Mouse (Mus musculus) heart, embryonic 11.5 days (tissue): ENCODE measurements at regions not wholly inside any gene's neighbourhood (a gene's known extent, or its start where the extent isn't known, plus 50 kb on each side); places are given as distances from the start of the nearest gene placed in this dataset.

ENCODE experiments used
- ATAC-seq: fragments of 200-750 bp; cut with Nextera tagmentation; replicated peaks from 2 replicates; pipeline ENCODE4 v1.8.0; 2017; ENCODE audit warnings: moderate library complexity; ENCODE audit not compliant: insufficient number of reproducible peaks, low FRiP score, low TSS enrichment
- H3K27ac ChIP-seq: fragments of 300-500 bp; sonication (generic); 2 replicates; pipeline ENCODE4 v1.5.1; 2014; ENCODE audit warnings: mild to moderate bottlenecking, low read depth, low read length
- H3K27me3 ChIP-seq: fragments of 300-500 bp; sonication (generic); 2 replicates; pipeline ENCODE4 v1.6.1; 2014; ENCODE audit warnings: mild to moderate bottlenecking, low read length, mixed read lengths; ENCODE audit not compliant: control insufficient read depth, insufficient read depth
- H3K36me3 ChIP-seq: fragments of 300-500 bp; sonication (generic); 2 replicates; pipeline ENCODE4 v1.6.1; 2014; ENCODE audit warnings: mild to moderate bottlenecking, low read length, moderate library complexity, mixed read lengths; ENCODE audit not compliant: control insufficient read depth, insufficient read depth
- H3K4me1 ChIP-seq: fragments of 300-500 bp; sonication (generic); 2 replicates; pipeline ENCODE4 v1.6.1; 2014; ENCODE audit warnings: low read length; ENCODE audit not compliant: control insufficient read depth, insufficient read depth
- H3K4me2 ChIP-seq: fragments of 300-500 bp; sonication (generic); 2 replicates; pipeline ENCODE4 v1.6.1; 2014; ENCODE audit warnings: mild to moderate bottlenecking, moderate library complexity
- H3K4me3 ChIP-seq: fragments of 300-500 bp; sonication (generic); 2 replicates; pipeline ENCODE4 v1.5.1; 2014; ENCODE audit warnings: low read depth, low read length
- H3K9ac ChIP-seq: fragments of 300-500 bp; sonication (generic); 2 replicates; pipeline ENCODE4 v1.6.1; 2014; ENCODE audit warnings: mild to moderate bottlenecking, low read depth, low read length, moderate library complexity
- H3K9me3 ChIP-seq: fragments of 300-500 bp; sonication (generic); replicated peaks from 2 replicates; pipeline ENCODE4 v1.6.1; 2016; ENCODE audit warnings: low read length; ENCODE audit not compliant: control insufficient read depth
- WGBS: fragments of 180-500 bp; shearing (Covaris S2); extraction: QIAGEN DNeasy Blood & Tissue Kit; methylation state at CpG from one replicate; pipeline ENCODE4 v1.1.7; 2014; ENCODE audit not compliant: insufficient replicate concordance; 5-methylcytosine and 5-hydroxymethylcytosine counted together

DNA sequence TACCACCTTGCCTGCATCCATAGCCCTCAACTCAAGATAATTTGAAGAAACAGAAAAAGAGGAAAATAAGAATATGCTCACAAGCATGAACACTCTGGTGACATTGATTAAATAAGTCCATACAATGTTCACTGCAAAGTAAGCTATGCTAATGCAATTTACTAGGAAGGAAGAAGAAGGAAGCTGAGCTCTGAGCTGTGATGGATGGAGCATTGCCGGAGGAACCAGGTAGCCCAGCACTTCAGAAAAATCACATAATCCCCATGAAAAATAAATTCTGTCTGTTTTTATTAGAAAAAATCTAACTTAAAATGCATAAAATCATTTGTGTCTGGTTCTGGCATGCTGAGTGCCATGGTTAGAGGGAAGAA is 105.4 kb upstream of the Adgrl4 start:
- Histone ChIP-seq H3K4me3 (no peak overlapping the region), H3K27ac (no peak overlapping the region), H3K27me3 (no peaks in the 10 kb centered on the region), H3K36me3 (no peaks in the 10 kb centered on the region), H3K9ac (no peak overlapping the region), H3K9me3 (no peaks in the 10 kb centered on the region), H3K4me2 (no peak overlapping the region), H3K4me1 (peaks cover 3% of the 10 kb centered on the region; the same call in 1 of the 2 replicates)
- no peak for ATAC-seq
- WGBS: 87% methylated on average over 1 of the region's 1 CpGs

DNA sequence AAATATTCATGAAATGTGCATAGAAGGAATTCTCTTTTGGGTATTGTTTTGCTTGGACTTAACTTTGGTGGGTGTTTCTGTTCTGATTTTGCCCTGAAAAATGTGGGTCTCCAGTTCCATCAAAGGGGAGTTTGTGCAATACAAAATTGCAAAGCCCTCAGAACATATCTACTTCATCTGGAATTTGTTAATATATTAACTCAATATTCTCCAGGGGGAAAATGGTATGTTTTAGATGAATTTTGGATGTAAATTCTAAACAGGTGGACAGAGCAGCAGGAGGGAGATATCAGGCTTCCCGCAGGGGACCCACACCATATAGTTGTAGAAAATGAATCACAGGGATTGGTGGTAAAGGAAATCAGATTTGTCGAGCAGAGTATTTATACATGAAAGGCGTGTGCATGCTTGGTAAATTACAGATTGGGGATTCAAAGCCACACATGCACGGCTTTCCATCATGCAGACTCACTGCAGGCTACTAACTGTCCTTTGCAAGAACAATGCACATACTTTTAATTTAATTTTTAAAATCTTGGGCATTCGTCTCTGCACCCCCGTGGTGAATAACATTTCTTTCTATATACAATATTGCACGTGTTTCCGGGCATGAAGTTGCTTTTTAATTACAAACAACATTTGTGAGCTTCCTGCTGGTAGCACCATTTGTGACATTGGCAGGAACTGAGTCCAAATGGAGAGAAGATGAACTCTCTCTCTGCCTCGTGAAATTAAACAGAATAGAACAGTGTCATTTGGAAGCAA is 104.8 kb upstream of the Adgrl4 start:
- 79% methylated on average over 9 of the region's 9 CpGs for WGBS
- Histone ChIP-seq H3K27ac (no peak overlapping the region), H3K36me3 (no peaks in the 10 kb centered on the region), H3K4me2 (no peak overlapping the region), H3K4me1 (peaks cover 3% of the 10 kb centered on the region; the same call in 1 of the 2 replicates), H3K27me3 (no peaks in the 10 kb centered on the region), H3K4me3 (no peak overlapping the region), H3K9ac (no peak overlapping the region), H3K9me3 (no peaks in the 10 kb centered on the region)
- ATAC-seq: no peak

DNA sequence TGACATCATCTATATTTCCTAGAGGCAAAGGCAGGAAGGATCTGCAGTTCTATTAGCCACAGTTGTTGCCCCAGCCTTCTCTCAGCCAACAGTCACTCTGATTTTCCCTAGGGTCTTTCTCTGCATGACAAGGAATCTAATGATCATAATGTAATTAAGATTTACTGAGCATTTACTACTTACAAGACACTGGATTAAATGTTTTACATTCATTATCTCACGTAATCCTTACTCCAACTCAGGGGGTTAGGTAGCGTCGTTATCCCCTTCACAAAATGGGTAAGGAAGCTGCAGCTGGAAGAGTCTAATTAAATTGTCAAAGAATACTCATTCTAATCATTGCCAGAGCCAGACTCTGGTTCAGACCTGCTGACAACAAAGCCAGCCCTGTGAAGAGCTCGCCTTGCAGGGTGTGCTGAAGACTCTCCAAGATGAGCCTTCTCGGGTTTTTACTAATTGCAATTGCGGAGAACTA is 103.8 kb upstream of the Adgrl4 start:
- H3K4me2 ChIP-seq: no peak overlapping the region
- H3K4me1 ChIP-seq: peaks cover 3% of the 10 kb centered on the region; the same call in 1 of the 2 replicates
- WGBS: 60% methylated on average over 6 of the region's 6 CpGs
- no peaks in the 10 kb centered on the region for H3K9me3 ChIP-seq
- no peak overlapping the region for H3K4me3 ChIP-seq
- H3K36me3 ChIP-seq: no peaks in the 10 kb centered on the region
- no peaks in the 10 kb centered on the region for H3K27me3 ChIP-seq
- no peak overlapping the region for H3K9ac ChIP-seq
- H3K27ac ChIP-seq: no peak overlapping the region
- no peak for ATAC-seq

DNA sequence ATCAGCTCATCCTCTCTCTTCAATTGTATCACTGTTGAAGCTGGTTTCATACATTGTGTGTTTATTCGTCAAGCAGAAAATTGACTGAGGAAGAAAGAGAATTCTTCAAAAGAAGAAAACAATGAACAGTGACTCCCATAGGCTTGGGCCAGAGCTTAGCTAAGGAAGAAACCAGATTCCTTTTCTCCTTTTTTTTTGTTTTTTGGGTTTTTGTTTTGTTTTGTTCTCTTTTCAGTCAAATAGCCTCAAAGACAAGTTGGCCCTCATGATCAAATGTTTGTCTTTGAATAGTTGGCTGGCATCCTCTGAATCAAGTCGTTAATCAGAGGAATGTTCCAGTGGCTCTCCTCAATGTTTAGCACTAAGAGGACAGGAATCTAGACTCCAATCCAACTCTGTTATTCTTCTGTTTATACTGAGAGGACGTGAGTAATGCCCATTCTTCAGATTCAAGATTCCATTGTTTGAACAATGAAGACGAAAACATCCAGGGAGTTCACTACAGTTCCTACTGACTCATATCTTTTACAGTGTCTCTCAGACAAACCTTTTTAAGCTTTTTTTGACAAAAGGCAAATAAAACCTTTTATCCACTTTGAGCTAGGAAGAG is 86.1 kb upstream of the Adgrl4 start:
- WGBS: 58% methylated on average over 4 of the region's 4 CpGs
- no peaks in the 10 kb centered on the region for H3K27me3 ChIP-seq
- H3K36me3 ChIP-seq: no peaks in the 10 kb centered on the region
- H3K27ac ChIP-seq: no peak overlapping the region
- no peak overlapping the region for H3K4me3 ChIP-seq
- no peak overlapping the region for H3K9ac ChIP-seq
- H3K9me3 ChIP-seq: no peaks in the 10 kb centered on the region
- H3K4me1 ChIP-seq: no peaks in the 10 kb centered on the region
- no peak overlapping the region for H3K4me2 ChIP-seq
- ATAC-seq: no peak

DNA sequence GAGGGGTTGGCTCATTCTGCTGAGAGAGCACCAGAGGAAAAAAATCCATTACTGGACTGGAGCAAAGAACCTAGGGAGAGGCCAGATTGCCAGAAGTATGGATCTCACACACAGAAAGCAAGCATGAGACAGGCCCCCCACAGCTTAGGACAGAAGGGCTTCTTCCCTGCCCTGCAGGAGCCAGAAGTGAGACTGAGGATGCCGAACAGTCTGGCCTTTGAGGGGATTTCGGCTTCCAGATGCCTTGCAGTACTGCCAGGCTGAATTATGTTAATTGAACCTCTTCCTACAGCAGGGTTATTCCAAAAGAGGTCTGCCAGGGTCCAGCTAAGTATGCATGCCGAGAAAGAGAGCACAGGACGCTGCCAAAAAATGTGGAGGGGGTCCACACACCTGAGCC is 71.4 kb upstream of the Adgrl4 start:
- Histone ChIP-seq H3K36me3 (no peaks in the 10 kb centered on the region), H3K9ac (no peak overlapping the region), H3K27me3 (no peaks in the 10 kb centered on the region), H3K4me1 (no peaks in the 10 kb centered on the region), H3K9me3 (no peaks in the 10 kb centered on the region), H3K4me3 (no peak overlapping the region), H3K4me2 (no peak overlapping the region), H3K27ac (no peak overlapping the region)
- ATAC-seq: no peak
- WGBS: 81% methylated on average over 4 of the region's 4 CpGs

DNA sequence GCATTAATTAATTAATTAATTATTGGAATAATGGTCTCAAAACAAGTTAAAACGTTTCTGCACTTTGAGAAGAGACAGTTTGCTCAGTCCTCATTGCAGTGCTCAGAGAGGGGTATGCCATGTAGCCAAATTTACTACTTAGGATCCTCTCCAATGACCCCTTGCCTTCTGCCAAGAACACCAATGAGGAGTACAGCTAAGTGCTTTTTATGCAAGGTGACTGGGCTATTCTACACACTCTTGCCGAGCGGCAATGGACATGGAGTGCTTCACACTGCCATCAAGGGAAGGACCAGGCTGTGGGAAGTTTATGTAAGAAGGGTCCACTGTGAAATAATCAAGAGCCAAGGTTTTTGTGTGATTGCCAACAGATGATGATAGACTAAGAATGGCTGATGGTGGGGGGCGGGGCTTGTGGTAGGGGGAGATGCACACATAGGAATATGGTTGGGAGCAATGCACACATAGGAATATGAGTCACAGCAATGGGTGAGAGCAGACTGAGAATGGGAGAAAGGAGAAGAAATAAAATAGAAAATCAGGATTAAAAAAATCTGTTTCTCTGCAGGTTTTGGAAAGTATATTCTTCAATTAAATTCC is 70.9 kb upstream of the Adgrl4 start:
- WGBS: 73% methylated on average over 4 of the region's 4 CpGs
- Histone ChIP-seq H3K4me2 (no peak overlapping the region), H3K4me3 (no peak overlapping the region), H3K27ac (no peak overlapping the region), H3K9me3 (no peaks in the 10 kb centered on the region), H3K27me3 (no peaks in the 10 kb centered on the region), H3K4me1 (no peaks in the 10 kb centered on the region), H3K36me3 (no peaks in the 10 kb centered on the region), H3K9ac (no peak overlapping the region)
- ATAC-seq: no peak

DNA sequence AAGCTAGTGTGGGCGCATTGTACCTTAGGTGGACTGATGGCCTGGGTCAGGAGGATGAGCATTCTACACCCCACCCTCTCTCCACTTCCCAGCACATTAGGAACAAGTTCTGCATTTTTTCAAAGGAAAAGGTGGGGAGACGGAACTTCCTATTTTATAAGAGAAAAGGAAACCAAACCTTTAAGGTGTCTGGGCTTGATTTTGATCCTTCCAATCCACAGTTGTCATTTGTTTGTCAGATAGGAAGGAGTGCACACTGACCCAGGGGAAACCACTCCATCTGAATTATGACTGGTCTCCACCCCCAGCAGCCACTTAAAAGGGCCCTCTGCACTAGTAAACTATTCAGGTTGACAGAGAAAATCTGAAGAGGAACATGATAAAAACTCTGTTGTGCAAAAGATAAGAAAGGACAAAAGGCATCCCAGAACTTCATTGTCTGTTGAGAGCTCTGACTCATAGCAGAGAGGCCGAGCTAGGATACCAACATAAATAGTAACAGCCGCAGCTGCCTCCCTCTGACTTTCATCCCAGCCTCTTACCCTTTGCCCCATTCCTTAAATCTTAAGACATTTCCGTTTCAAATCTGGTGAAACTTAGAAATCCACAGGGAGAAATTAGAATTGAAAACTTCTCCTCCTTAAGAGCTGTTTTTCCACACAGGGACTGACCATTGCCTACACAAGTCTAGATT is 54.2 kb upstream of the Adgrl4 start:
- WGBS: 36% methylated on average over 5 of the region's 5 CpGs
- ATAC-seq: no peak
- no peak overlapping the region for H3K27ac ChIP-seq

DNA sequence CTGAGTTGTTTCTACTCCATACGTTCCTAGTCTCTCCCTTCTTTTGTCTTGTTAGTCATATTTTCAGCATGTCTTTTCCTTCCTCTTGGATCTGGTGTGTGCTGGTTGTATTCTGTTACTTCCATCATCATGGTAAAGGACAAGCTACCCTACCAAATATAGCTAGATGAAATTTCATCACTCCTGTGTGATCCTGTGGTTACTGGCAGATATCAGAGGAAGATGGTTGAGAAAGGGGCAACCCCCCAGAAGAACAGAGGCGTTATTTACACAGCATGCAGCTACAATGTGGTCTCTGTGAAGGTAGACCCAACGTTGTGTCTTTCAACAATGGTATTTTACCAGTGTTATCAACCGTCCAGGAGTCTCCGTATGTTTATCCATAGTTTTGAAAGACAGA is 52.8 kb upstream of the Adgrl4 start:
- Histone ChIP-seq H3K9ac (no peak overlapping the region), H3K4me3 (no peak overlapping the region), H3K27ac (no peak overlapping the region), H3K27me3 (no peaks in the 10 kb centered on the region), H3K4me2 (no peak overlapping the region), H3K9me3 (no peaks in the 10 kb centered on the region), H3K4me1 (no peaks in the 10 kb centered on the region), H3K36me3 (no peaks in the 10 kb centered on the region)
- 71% methylated on average over 5 of the region's 5 CpGs for WGBS
- no peak for ATAC-seq

More for the DNA sequence above, 54.2 kb upstream of the Adgrl4 start:
- no peaks in the 10 kb centered on the region for H3K4me1 ChIP-seq
- no peak overlapping the region for H3K9ac ChIP-seq
- no peak overlapping the region for H3K4me3 ChIP-seq
- no peaks in the 10 kb centered on the region for H3K27me3 ChIP-seq
- H3K9me3 ChIP-seq: no peaks in the 10 kb centered on the region
- H3K36me3 ChIP-seq: no peaks in the 10 kb centered on the region
- no peak overlapping the region for H3K4me2 ChIP-seq
